Mouse (Mus musculus) heart, embryonic 16.5 days (tissue): ENCODE measurements around the gene Nt5dc1. TPM values are rescaled to one million over a fixed set of nuclear protein-coding genes. Genes with fewer than 3 reads are reported as not detected.

Source experiments
- ATAC-seq: fragments of 200-750 bp; cut with Nextera tagmentation; replicated peaks from 2 replicates; pipeline ENCODE4 v1.8.0; 2017; ENCODE audit warnings: moderate number of reproducible peaks; ENCODE audit not compliant: insufficient read depth, low FRiP score; ENCODE audit errors: extremely low read depth
- H3K27ac ChIP-seq: fragments of 300-500 bp; sonication (generic); 2 replicates; pipeline ENCODE4 v1.5.1; 2014; ENCODE audit warnings: mild to moderate bottlenecking, low read length, control low read depth, moderate library complexity
- H3K27me3 ChIP-seq: fragments of 300-500 bp; sonication (generic); 2 replicates; pipeline ENCODE4 v1.6.1; 2014; ENCODE audit warnings: low read length, mixed read lengths; ENCODE audit not compliant: control insufficient read depth, insufficient read depth
- H3K36me3 ChIP-seq: fragments of 300-500 bp; sonication (generic); 2 replicates; pipeline ENCODE4 v1.6.1; 2014; ENCODE audit not compliant: control insufficient read depth, insufficient read depth
- H3K4me1 ChIP-seq: fragments of 300-500 bp; sonication (generic); 2 replicates; pipeline ENCODE4 v1.6.1; 2014; ENCODE audit warnings: low read length, mixed read lengths; ENCODE audit not compliant: control insufficient read depth, insufficient read depth
- H3K4me2 ChIP-seq: fragments of 300-500 bp; sonication (generic); 2 replicates; pipeline ENCODE4 v1.6.1; 2014; ENCODE audit warnings: low read depth, mild to moderate bottlenecking, control low read depth, low read length
- H3K4me3 ChIP-seq: fragments of 300-500 bp; sonication (generic); 2 replicates; pipeline ENCODE4 v1.5.1; 2014; ENCODE audit warnings: mild to moderate bottlenecking, control low read depth, low read length
- H3K9ac ChIP-seq: fragments of 300-500 bp; sonication (generic); 2 replicates; pipeline ENCODE4 v1.6.1; 2014; ENCODE audit warnings: low read length, control low read depth
- H3K9me3 ChIP-seq: fragments of 300-500 bp; sonication (generic); replicated peaks from 2 replicates; pipeline ENCODE4 v1.6.1; 2016; ENCODE audit warnings: low read length; ENCODE audit not compliant: control insufficient read depth
- WGBS: fragments of 180-500 bp; shearing (Covaris S2); extraction: QIAGEN DNeasy Blood & Tissue Kit; methylation state at CpG from one replicate; pipeline ENCODE4 v1.1.7; 2014; 5-methylcytosine and 5-hydroxymethylcytosine counted together
- polyA plus RNA-seq: library from polyadenylated mRNA; unstranded; fragments of >200 nt; fragmentation: Nextera tagmentation; extraction: Ambion mirVana; gene quantifications from 2 replicates; pipeline ENCODE4 v1.2.1, GENCODE M21; 2015

The Nt5dc1 gene
- polyA plus RNA-seq, 1 experiment from 2014 or later = 8.0 TPM

GRCm38 (mm10) chr10:34389681-34390080 lies 28.7 kb downstream of the Nt5dc1 start, which contains the start of gene Col10a1:
Col10a1 (plus strand) TSS chr10:34389981.
- Histone ChIP-seq H3K4me2 (no peak within 1 kb of the TSS), H3K27ac (no peak within 1 kb of the TSS), H3K27me3 (no peaks in the 10 kb centered on the region), H3K4me3 (no peak within 1 kb of the TSS), H3K4me1 (no peaks in the 10 kb centered on the region), H3K9me3 (no peaks in the 10 kb centered on the region), H3K9ac (no peak within 1 kb of the TSS), H3K36me3 (no peaks in the 10 kb centered on the region)
- 81% methylated on average over 8 of the region's 8 CpGs for WGBS
- no peak for ATAC-seq

- no peaks in the 10 kb centered on the region for H3K36me3 ChIP-seq
- H3K9me3 ChIP-seq = no peaks in the 10 kb centered on the region
- no peak overlapping the region for H3K4me2 ChIP-seq
- H3K27ac ChIP-seq = no peak overlapping the region
- H3K4me3 ChIP-seq = no peak overlapping the region
- H3K27me3 ChIP-seq = no peaks in the 10 kb centered on the region
- no peaks in the 10 kb centered on the region for H3K4me1 ChIP-seq
- no peak for ATAC-seq
- H3K9ac ChIP-seq = no peak overlapping the region
- 68% methylated on average over 5 of the region's 5 CpGs for WGBS
These were observed 32.7 kb downstream of the Nt5dc1 start for GRCm38 (mm10) chr10:34385636-34386035.

- Histone ChIP-seq H3K36me3 (no peaks in the 10 kb centered on the region), H3K4me3 (no peak overlapping the region), H3K27me3 (no peaks in the 10 kb centered on the region), H3K27ac (no peak overlapping the region), H3K9me3 (no peaks in the 10 kb centered on the region), H3K4me1 (no peaks in the 10 kb centered on the region), H3K9ac (no peak overlapping the region), H3K4me2 (no peak overlapping the region)
- ATAC-seq = no peak
- 84% methylated on average over 7 of the region's 7 CpGs for WGBS
These were observed 45.0 kb downstream of the Nt5dc1 start for GRCm38 (mm10) chr10:34373332-34373731.

GRCm38 (mm10) chr10:34368138-34368537 lies 50.2 kb downstream of the Nt5dc1 start:
- Histone ChIP-seq H3K4me3 (no peak overlapping the region), H3K27ac (no peak overlapping the region), H3K27me3 (no peaks in the 10 kb centered on the region), H3K36me3 (no peaks in the 10 kb centered on the region), H3K9me3 (no peaks in the 10 kb centered on the region), H3K9ac (no peak overlapping the region), H3K4me1 (no peaks in the 10 kb centered on the region), H3K4me2 (no peak overlapping the region)
- ATAC-seq = no peak
- WGBS = 62% methylated on average over 5 of the region's 5 CpGs

- no peak overlapping the region for H3K4me3 ChIP-seq
- no peaks in the 10 kb centered on the region for H3K9me3 ChIP-seq
- no peak for ATAC-seq
- H3K4me1 ChIP-seq = no peaks in the 10 kb centered on the region
- no peak overlapping the region for H3K9ac ChIP-seq
- no peak overlapping the region for H3K27ac ChIP-seq
- no peak overlapping the region for H3K4me2 ChIP-seq
- no peaks in the 10 kb centered on the region for H3K36me3 ChIP-seq
- no peaks in the 10 kb centered on the region for H3K27me3 ChIP-seq
These were observed 54.6 kb downstream of the Nt5dc1 start for GRCm38 (mm10) chr10:34363756-34364155.

- no peak for ATAC-seq
These were observed 60.1 kb downstream of the Nt5dc1 start for GRCm38 (mm10) chr10:34358263-34358662.

GRCm38 (mm10) chr10:34352166-34352565 lies 66.2 kb downstream of the Nt5dc1 start:
- H3K36me3 ChIP-seq = no peaks in the 10 kb centered on the region
- no peaks in the 10 kb centered on the region for H3K9me3 ChIP-seq
- H3K27ac ChIP-seq = no peak overlapping the region; the same call in 1 of the 2 replicates
- no peak overlapping the region for H3K9ac ChIP-seq
- no peak overlapping the region for H3K4me2 ChIP-seq
- H3K27me3 ChIP-seq = no peaks in the 10 kb centered on the region
- no peak for ATAC-seq
- H3K4me3 ChIP-seq = no peak overlapping the region
- peaks cover 9% of the 10 kb centered on the region for H3K4me1 ChIP-seq
- 62% methylated on average over 4 of the region's 4 CpGs for WGBS

More at GRCm38 (mm10) chr10:34358263-34358662, 60.1 kb downstream of the Nt5dc1 start:
- H3K9me3 ChIP-seq = no peaks in the 10 kb centered on the region
- 76% methylated on average over 3 of the region's 3 CpGs for WGBS
- no peak overlapping the region for H3K4me3 ChIP-seq
- no peaks in the 10 kb centered on the region for H3K27me3 ChIP-seq
- no peaks in the 10 kb centered on the region for H3K36me3 ChIP-seq
- no peak overlapping the region for H3K27ac ChIP-seq
- H3K4me2 ChIP-seq = no peak overlapping the region
- H3K4me1 ChIP-seq = no peaks in the 10 kb centered on the region
- H3K9ac ChIP-seq = no peak overlapping the region

GRCm38 (mm10) chr10:34341886-34342285 lies 76.5 kb downstream of the Nt5dc1 start:
- Histone ChIP-seq H3K4me1 (no peaks in the 10 kb centered on the region), H3K27me3 (no peaks in the 10 kb centered on the region), H3K4me3 (no peak overlapping the region), H3K4me2 (no peak overlapping the region), H3K27ac (no peak overlapping the region), H3K9me3 (no peaks in the 10 kb centered on the region), H3K36me3 (peaks cover 3% of the 10 kb centered on the region; the same call in 1 of the 2 replicates), H3K9ac (no peak overlapping the region)
- WGBS = 66% methylated on average over 1 of the region's 1 CpGs
- no peak for ATAC-seq

- no peaks in the 10 kb centered on the region for H3K4me1 ChIP-seq
- no peak overlapping the region for H3K9ac ChIP-seq
- H3K27me3 ChIP-seq = no peaks in the 10 kb centered on the region
- H3K9me3 ChIP-seq = no peaks in the 10 kb centered on the region
- H3K27ac ChIP-seq = no peak overlapping the region
- WGBS = 72% methylated on average over 6 of the region's 6 CpGs
- no peak for ATAC-seq
- no peak overlapping the region for H3K4me3 ChIP-seq
- no peak overlapping the region for H3K4me2 ChIP-seq
- H3K36me3 ChIP-seq = peaks cover 3% of the 10 kb centered on the region; the same call in 1 of the 2 replicates
These were observed 77.3 kb downstream of the Nt5dc1 start for GRCm38 (mm10) chr10:34341014-34341413.
